Mouse (Mus musculus): ENCODE measurements around the gene Pnkd.

Pnkd gene

GRCm38 (mm10) chr1:74359952-74360517 is 75.3 kb downstream of the Pnkd start:
- DNase-seq (ENCODE audit: low read depth, low spot score): peak; percentile 74

DNA sequence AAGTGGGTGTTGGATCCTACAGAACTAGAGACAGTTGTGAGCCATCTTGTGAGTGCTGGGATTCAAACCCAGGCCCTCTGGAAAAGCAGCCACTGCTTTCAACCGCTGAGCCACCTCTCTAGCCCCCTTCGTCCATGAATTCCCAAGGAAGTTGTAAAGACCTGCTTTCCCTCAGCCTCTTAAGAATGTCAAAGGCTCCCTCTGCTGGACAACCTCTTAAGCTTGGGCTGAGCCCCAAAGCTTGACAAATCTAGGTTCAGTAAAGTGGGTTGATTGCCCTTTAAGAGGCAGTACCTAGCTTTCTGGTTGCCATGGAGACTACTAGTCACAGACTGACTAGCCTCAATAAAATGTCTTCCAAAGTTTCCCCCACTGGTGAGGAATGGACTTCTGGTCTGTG is 77.1 kb downstream of the Pnkd start, which contains the start of gene Catip:
Catip (plus strand) TSS at position 297 of the 400 bp plus-strand sequence.
- DNase-seq (ENCODE audit: low read depth, low spot score): peak; percentile 83

- DNase-seq (ENCODE audit: low read depth, low spot score): no peak
Measured at GRCm38 (mm10) chr1:74362325-74363229, 77.8 kb downstream of the Pnkd start.

DNA sequence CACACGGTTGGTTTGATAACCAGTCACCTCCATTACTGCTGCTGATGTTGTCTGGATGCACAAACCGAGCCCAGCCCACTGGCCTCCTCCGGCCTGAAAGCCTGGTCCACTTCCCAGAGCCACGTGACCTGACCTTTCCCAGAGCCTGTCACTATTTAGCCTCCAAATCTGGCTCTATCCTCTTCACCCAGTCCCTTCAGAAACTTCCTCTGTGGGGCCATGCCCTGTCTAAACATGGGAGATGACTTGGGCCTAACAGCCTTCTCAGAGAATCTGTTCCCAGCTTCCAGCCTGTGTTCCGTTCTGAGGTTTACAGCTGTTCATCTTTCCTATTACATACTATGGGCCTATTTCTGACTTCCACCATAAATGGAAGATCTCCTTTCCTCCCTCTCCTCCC is 78.7 kb downstream of the Pnkd start:
- no peak for DNase-seq (ENCODE audit: low read depth, low spot score)

GRCm38 (mm10) chr1:74364270-74364669 is 79.5 kb downstream of the Pnkd start:
- no peak for DNase-seq (ENCODE audit: low read depth, low spot score)

- no peak for DNase-seq (ENCODE audit: low read depth, low spot score)
Measured at GRCm38 (mm10) chr1:74367886-74368645, 83.3 kb downstream of the Pnkd start.

- DNase-seq (ENCODE audit: low read depth, low spot score): peak; percentile 26
Measured at GRCm38 (mm10) chr1:74370040-74370439, 85.3 kb downstream of the Pnkd start.

- DNase-seq (ENCODE audit: low read depth, low spot score): no peak
Measured at GRCm38 (mm10) chr1:74373372-74373771, 88.6 kb downstream of the Pnkd start.

DNA sequence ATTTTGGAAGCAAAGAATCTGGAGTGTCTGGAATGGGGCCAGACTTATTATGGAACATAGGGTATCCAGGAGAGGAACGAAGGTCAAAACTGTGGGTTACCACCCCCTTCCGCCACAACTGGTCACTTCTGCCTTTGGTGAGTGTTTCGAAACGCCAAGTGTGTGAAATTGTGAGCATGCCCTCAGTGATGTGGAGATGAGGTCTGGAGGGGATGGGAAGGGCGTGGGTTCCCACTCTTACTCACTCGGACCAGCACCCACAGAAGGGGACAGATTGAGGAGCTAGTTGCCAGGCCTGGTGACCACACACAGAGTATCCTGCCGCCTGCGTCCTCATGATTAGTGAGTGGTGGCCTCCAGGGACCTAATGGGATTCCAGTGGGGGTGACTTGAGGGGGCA is 90.2 kb downstream of the Pnkd start, which contains the start of gene Slc11a1:
Slc11a1 (plus strand) TSS at position 216 of the 400 bp plus-strand sequence.
- DNase-seq (ENCODE audit: low read depth, low spot score): no peak

GRCm38 (mm10) chr1:74375561-74375960 is 90.8 kb downstream of the Pnkd start:
- no peak for DNase-seq (ENCODE audit: low read depth, low spot score)

- no peak for DNase-seq (ENCODE audit: low read depth, low spot score)
Measured at GRCm38 (mm10) chr1:74376396-74376795, 91.7 kb downstream of the Pnkd start.

DNA sequence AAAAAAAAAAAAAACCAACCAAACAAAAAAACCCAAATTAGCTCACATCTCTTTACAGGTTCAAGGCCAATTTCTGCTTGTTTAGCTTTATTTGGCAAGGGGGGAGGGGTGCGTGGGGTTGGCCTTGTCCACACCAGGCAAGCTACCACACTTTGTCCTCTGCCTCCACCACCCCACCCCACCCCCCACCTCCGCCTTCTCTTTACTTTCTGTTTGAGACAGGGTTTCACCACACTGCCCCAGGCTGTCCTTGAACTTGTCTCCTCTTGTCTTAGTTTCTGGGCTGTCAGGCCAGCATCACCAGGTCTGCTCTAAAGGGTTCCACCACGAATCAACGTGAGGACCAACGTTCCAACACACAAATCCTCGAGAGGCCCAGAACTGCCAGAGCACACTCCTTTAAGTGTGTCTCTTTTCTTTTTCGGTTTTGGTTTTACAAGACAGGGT is 94.4 kb downstream of the Pnkd start:
- no peak for DNase-seq (ENCODE audit: low read depth, low spot score)

GRCm38 (mm10) chr1:74380484-74380883 is 95.8 kb downstream of the Pnkd start:
- no peak for DNase-seq (ENCODE audit: low read depth, low spot score)

- peak; percentile 33 for DNase-seq (ENCODE audit: low read depth, low spot score)
Measured at GRCm38 (mm10) chr1:74381588-74382021, 96.9 kb downstream of the Pnkd start.

DNA sequence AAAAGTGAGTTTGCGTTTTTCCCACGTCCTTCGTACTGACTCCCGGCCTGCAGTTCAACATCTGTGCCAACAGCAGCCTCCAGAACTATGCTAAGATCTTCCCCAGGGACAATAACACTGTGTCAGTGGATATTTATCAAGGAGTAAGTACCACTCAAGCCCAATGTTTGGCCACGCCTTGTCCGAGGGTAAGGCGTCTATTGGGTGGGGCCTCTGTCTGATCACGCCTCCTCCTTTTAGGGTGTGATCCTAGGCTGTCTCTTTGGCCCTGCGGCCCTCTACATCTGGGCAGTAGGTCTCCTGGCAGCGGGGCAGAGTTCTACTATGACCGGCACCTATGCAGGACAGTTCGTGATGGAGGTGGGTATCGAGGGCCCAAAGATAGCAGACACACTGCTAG is 98.7 kb downstream of the Pnkd start:
- DNase-seq (ENCODE audit: low read depth, low spot score): no peak

DNA sequence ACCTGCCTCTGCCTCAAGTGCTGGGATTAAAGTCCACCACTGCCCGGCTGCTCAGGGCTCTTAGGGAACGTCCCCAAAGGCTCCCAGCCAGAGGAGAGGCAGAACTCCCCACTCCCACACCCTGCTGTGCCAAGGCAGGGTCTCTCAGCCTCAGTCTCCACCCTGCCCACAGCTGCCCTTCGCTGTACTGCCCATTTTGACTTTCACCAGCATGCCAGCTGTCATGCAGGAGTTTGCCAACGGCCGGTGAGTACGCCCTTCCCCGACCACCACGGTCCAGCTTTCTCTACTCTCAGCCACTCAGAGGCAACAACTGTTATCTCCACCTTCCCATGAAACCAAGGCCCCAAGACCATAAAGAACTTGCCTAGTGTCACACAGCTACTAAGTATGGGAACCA is 99.8 kb downstream of the Pnkd start:
- no peak for DNase-seq (ENCODE audit: low read depth, low spot score)

DNA sequence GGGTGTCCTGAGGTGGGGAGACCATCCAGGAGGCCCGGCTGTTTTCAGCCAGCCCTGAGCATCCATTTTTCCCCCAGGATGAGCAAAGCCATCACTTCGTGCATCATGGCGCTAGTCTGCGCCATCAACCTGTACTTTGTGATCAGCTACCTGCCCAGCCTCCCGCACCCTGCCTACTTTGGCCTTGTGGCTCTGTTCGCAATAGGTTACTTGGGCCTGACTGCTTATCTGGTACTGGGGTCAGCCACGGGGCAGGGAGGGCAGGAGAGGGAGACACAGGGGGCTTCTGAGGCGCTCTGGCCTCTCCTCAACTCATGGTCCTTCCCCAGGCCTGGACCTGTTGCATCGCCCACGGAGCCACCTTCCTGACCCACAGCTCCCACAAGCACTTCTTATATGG is 100.3 kb downstream of the Pnkd start:
- DNase-seq (ENCODE audit: low read depth, low spot score): no peak

DNA sequence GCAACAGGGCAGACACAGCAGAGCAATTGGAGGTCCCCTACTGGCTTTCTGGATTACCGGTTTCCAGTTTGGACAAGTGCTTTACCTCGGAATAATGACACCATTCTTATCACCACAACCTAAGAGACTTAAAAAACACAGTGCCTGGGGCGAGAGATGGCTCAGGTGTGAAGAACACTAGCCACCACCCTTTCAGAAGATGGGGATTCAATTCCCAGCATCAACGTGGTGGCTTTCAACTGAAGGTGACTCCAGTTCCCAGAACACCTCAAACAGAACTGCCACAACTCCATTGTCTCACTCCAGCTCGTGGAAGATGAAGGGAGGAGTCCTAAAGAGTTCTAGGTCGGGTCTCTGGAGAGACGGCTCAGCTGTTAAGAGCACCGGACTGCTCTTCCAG is 100.8 kb downstream of the Pnkd start:
- no peak for DNase-seq (ENCODE audit: low read depth, low spot score)

DNA sequence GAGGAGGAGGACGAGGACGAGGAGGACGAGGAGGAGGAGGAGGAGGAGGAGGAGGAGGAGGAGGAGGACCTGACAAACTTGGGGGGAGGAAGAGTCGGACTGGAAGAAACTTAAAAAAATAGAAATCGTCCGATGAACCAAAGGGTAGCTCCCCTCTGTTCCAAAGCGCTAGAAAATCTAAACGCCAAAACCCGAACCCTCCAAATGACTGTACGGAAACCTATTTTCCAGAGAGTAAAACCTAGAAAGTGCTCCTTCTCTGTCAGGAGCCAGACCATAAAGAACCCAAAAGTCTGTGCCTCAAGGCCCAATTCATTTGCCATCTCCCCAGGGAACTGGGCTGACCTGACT is 101.6 kb downstream of the Pnkd start:
- DNase-seq (ENCODE audit: low read depth, low spot score): no peak

- peak; percentile 98 for DNase-seq (ENCODE audit: low read depth, low spot score)
Measured at GRCm38 (mm10) chr1:74386714-74387385, 102.1 kb downstream of the Pnkd start.

GRCm38 (mm10) chr1:74387386-74387988 is 102.8 kb downstream of the Pnkd start:
- peak; percentile 43 for DNase-seq (ENCODE audit: low read depth, low spot score)

Data from A20 (cell line).